Mouse (Mus musculus): ENCODE results near the gene Vegfc. TPM values are rescaled to one million over a fixed set of nuclear protein-coding genes. Genes with fewer than 3 reads are reported as not detected.

Gene Vegfc
- total RNA-seq, 2 experiments from 2014 or later = 2.5 to 4.0 TPM

DNA sequence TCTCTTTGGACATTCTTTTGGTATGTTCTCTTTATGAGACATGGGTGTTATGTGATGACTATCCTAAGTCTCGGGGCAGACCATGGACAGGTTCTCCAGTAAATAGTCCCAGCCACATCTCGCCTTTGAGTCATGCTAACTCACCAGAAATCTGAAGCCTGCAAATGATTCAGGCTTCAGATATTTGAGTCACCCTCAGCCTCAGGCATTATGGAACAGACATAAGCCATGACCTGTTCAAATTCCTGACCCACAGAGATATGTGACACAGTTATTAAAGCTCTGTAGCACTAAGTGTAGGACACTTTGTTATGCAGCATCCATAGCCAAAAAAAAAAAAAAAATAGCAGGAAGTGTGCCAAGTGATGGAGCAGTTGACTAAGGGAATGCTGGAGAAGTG lies 138.8 kb downstream of the Vegfc start:
- DNase-seq = no peak

DNA sequence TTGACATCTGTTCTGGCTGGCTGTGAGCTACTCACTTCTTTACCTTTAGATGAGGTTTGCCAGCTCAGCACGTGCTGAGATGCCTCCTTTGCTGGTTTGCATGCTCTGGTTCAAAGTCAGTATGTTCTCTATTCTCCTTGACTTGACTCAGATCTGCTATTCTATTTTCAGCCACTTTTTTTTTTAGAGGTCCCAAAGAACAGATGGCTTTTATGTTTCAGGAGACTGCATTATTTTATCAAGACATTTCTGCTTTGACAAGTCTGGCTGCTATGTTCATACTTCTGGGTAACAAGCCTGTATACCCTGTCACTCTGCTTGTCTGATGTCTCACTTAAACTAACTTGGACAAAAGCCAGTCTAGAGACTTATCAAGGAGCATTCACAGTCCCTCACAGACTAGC lies 151.4 kb downstream of the Vegfc start:
- DNase-seq = no peak

DNA sequence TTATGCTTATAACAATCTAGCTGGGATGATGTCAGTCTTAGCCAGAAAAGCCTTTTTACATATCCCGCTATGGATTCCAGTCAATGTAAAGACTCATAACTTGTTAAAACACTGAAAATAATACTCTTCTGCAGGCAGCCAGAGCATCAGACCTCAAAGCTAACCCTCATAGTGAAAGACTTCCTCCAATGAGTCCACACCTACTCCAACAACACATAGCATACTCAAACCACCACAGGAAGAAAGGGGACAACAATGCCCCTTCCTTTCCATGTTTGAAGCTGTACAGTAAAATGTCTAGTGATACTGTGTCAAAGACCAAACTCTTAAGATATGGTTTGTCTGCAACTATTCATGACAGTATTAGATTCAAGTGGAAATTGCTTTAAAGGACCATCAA lies 153.2 kb downstream of the Vegfc start:
- DNase-seq = no peak

DNA sequence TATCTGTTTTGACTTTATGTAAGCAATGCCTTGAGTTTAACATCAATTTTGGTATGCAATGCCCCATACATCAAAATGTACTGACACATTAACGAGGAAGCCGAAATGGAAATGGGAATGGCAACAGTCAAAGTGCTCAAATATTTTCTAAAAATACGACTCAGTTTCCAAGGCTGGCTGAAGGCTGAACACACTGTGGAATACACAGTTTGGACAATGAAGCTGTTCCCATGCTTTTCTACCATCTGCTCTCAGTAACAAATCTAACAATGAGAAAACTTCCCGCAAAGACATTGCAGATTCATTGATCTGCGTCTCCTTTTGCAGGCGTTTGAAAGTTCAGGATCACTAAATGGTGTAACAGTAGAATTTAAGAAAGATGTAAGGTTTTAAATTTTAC lies 155.9 kb downstream of the Vegfc start:
- DNase-seq = no peak

Data from layer of hippocampus, postnatal 36 days (tissue).